Mouse (Mus musculus) kidney, postnatal 10 days (tissue): ENCODE results near the gene Trim47.

Experiments
- DNase-seq: peaks from one replicate; pipeline ENCODE4 v3.0.0; 2021; ENCODE audit warnings: mixed read lengths

Trim47 gene

DNA sequence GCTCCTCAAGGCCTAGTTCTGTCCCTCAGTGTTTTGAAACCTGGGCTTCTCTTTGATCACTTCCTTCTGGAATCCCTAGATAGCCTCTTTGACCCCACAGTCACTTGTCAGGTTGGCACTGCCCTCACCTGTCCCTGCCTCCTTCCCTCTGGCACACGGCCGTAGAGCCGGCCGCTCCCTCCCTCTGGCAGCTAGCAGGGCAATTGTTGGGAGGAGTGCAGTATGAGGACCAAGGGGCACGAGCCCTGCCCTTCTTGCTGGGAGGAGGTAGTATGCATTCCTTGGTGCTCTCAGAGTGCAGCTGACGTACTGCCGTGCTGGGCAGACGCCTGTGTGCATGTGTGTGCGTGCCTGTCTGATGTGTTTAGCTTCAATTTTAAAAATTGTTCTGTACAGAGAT lies 66.4 kb downstream of the Trim47 start:
- DNase-seq = no peak

DNA sequence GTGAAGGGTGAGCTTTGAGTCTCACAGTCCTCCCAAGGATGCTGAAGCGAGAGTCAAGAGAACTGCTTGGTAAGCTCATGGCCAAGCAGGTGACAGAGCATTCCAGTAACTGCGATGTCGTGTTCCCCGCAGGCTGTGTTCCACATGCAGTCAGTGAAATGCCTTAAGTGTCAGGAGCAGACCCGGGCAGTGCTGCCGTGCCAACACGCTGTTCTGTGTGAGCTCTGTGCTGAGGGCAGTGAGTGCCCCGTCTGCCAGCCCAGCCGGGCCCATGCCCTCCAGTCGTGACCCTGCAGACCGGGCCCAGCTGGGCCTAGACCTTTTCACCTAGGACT lies 67.4 kb downstream of the Trim47 start:
- DNase-seq = no peak

- DNase-seq = no peak
Measured at GRCm38 (mm10) chr11:116058868-116059690, 67.9 kb downstream of the Trim47 start.

DNA sequence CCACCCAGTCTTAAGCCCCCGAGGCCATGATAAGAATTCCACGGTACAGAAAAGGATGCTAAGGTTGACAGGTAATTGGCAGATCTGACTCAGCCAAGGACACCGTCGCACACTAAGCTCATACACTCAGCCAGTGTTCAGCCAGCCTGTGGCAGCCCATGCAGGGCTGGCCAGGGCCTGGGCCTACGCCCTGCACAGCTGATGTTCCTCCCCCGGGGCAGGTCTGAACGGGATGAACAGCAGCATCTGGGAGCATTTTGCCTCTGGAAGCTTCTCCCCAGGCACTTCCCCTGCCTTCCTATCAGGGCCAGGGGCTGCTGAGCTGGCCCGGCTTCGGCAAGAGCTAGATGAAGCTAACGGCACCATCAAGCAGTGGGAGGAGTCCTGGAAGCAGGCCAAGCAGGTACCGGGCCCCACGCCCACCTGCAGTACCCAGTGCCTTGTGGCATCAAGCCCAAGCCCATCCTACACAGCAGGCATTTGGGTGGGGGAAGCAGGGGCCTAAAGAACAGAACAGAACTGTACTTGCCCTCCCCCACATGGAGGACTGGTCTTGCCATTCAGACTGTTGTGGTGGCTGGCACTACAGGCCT lies 68.9 kb downstream of the Trim47 start:
- no peak for DNase-seq

DNA sequence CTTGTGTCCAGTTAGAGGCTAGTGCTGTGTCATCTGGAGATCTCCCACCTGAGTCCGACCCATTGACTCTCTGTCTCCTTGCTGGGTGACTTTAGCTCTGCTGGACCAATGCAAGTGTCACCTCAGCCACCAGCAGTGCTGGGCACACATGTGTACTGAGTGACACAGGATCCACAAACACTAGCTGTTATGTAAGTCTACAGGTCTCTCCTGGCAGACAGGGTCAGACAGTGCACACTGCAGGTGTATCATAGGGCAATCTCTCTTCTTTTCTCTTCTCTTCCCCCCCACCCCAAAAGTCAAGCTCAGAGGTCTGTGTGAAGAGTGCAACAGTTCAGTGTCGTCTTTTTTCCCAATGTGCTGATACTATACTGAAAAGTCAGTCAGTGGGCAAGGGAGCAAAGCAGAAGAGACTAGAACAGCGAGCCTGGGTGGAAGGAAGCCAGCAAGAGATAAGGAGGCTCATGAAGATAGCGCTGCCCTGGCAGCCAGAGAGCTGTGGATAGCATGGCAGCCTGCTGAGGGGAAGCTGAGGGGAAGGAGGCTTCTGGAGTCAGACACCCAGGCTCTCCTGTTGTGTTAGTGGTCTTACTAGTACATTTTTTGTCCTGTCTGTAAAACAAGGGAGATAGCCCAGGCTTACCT lies 69.7 kb downstream of the Trim47 start:
- DNase-seq = no peak

DNA sequence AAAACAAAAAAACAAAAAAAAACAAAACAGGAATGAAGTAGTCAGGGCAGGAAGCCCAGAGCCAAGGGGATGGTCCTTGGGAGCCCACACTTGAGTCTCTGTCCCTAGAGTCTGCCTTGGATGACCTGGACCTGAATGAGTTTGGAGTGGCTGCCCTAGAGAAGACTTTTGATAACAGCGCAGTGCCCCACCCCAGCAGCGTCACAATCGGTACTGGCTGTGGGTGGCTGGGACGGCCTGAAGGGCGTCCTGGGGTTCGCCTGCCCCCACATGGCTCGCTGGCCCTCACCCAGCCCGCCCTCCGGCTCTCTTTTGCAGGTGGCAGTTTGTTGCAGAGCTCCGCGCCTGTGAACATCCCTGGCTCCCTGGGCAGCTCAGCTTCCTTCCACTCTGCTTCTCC lies 71.1 kb downstream of the Trim47 start:
- no peak for DNase-seq
